Mouse (Mus musculus): ENCODE measurements around the gene Hpgd. TPM values are rescaled to one million over a fixed set of nuclear protein-coding genes. Genes with fewer than 3 reads are reported as not detected.
"Not testable (repeated sequence)": the region's sequence is repeated elsewhere in the genome, so short reads cannot be mapped to it uniquely, and the experiment has no call there.

Hpgd gene
- polyA plus RNA-seq (2014; fragmentation: Nextera tagmentation; extraction: Ambion mirVana): 2.3 and 4.6 TPM in 2 replicates

GRCm38 (mm10) chr8:56294373-56294877, at the start of gene Hpgd:
Hpgd (plus strand) TSS chr8:56294585.
- H3K27ac ChIP-seq (ENCODE audit: low read depth, low read length): no peak within 1 kb of the TSS
- peak; percentile 80 for ATAC-seq (ENCODE audit: low read depth)
- no peaks in the 10 kb centered on the region for H3K9me3 ChIP-seq (ENCODE audit: control insufficient read depth, low read length)
- H3K9ac ChIP-seq (replicated peaks; ENCODE audit: low read depth, low read length): peak within 1 kb of the TSS; percentile 21
- 0 out of 2 replicates have a peak, but pooled peaks cover 7% of the 10 kb centered on the region for H3K4me1 ChIP-seq (ENCODE audit: control insufficient read depth, insufficient read depth, low read length)
- peak within 1 kb of the TSS; percentile 89 for H3K4me2 ChIP-seq (ENCODE audit: low read depth, low read length)
- H3K36me3 ChIP-seq (ENCODE audit: control insufficient read depth, insufficient read depth, low read length): no peaks in the 10 kb centered on the region
- peak within 1 kb of the TSS; percentile 34 for H3K4me3 ChIP-seq (ENCODE audit: low read depth, low read length)
- under 1% methylated on average over 33 of the region's 33 CpGs for WGBS
- peaks cover 4% of the 10 kb centered on the region; the same call in 1 of the 2 replicates for H3K27me3 ChIP-seq (ENCODE audit: control insufficient read depth, insufficient read depth, low read length)

GRCm38 (mm10) chr8:56251728-56252127, 42.7 kb upstream of the Hpgd start:
- not testable (repeated sequence) for H3K27ac ChIP-seq (ENCODE audit: low read depth, low read length); H3K9me3 ChIP-seq (ENCODE audit: control insufficient read depth, low read length); H3K4me1 ChIP-seq (ENCODE audit: control insufficient read depth, insufficient read depth, low read length); H3K36me3 ChIP-seq (ENCODE audit: control insufficient read depth, insufficient read depth, low read length); H3K27me3 ChIP-seq (ENCODE audit: control insufficient read depth, insufficient read depth, low read length); H3K9ac ChIP-seq (replicated peaks; ENCODE audit: low read depth, low read length); H3K4me2 ChIP-seq (ENCODE audit: low read depth, low read length); ATAC-seq (ENCODE audit: low read depth); H3K4me3 ChIP-seq (ENCODE audit: low read depth, low read length)
- 71% methylated on average over 3 of the region's 3 CpGs for WGBS

GRCm38 (mm10) chr8:56252314-56252713, 42.1 kb upstream of the Hpgd start:
- no peak overlapping the region for H3K9ac ChIP-seq (replicated peaks; ENCODE audit: low read depth, low read length)
- WGBS: 37% methylated on average over 1 of the region's 1 CpGs
- no peaks in the 10 kb centered on the region for H3K27me3 ChIP-seq (ENCODE audit: control insufficient read depth, insufficient read depth, low read length)
- H3K4me1 ChIP-seq (ENCODE audit: control insufficient read depth, insufficient read depth, low read length): no peaks in the 10 kb centered on the region
- no peaks in the 10 kb centered on the region for H3K9me3 ChIP-seq (ENCODE audit: control insufficient read depth, low read length)
- no peak overlapping the region for H3K4me2 ChIP-seq (ENCODE audit: low read depth, low read length)
- no peaks in the 10 kb centered on the region for H3K36me3 ChIP-seq (ENCODE audit: control insufficient read depth, insufficient read depth, low read length)
- H3K4me3 ChIP-seq (ENCODE audit: low read depth, low read length): no peak overlapping the region
- ATAC-seq (ENCODE audit: low read depth): no peak
- no peak overlapping the region for H3K27ac ChIP-seq (ENCODE audit: low read depth, low read length)

- no peaks in the 10 kb centered on the region for H3K27me3 ChIP-seq (ENCODE audit: control insufficient read depth, insufficient read depth, low read length)
- WGBS: 97% methylated on average over 1 of the region's 1 CpGs
- ATAC-seq (ENCODE audit: low read depth): no peak
Measured at GRCm38 (mm10) chr8:56261190-56261589, 33.2 kb upstream of the Hpgd start.

GRCm38 (mm10) chr8:56269687-56270663, 24.4 kb upstream of the Hpgd start:
- Histone ChIP-seq H3K4me2 (ENCODE audit: low read depth, low read length) (no peak overlapping the region), H3K27me3 (ENCODE audit: control insufficient read depth, insufficient read depth, low read length) (no peaks in the 10 kb centered on the region), H3K27ac (ENCODE audit: low read depth, low read length) (no peak overlapping the region), H3K36me3 (ENCODE audit: control insufficient read depth, insufficient read depth, low read length) (no peaks in the 10 kb centered on the region), H3K9me3 (ENCODE audit: control insufficient read depth, low read length) (no peaks in the 10 kb centered on the region), H3K4me1 (ENCODE audit: control insufficient read depth, insufficient read depth, low read length) (no peaks in the 10 kb centered on the region), H3K4me3 (ENCODE audit: low read depth, low read length) (no peak overlapping the region), H3K9ac (replicated peaks; ENCODE audit: low read depth, low read length) (no peak overlapping the region)
- 82% methylated on average over 10 of the region's 10 CpGs for WGBS
- no peak for ATAC-seq (ENCODE audit: low read depth)

More at GRCm38 (mm10) chr8:56261190-56261589, 33.2 kb upstream of the Hpgd start:
- Histone ChIP-seq H3K36me3 (ENCODE audit: control insufficient read depth, insufficient read depth, low read length) (no peaks in the 10 kb centered on the region), H3K9ac (replicated peaks; ENCODE audit: low read depth, low read length) (no peak overlapping the region), H3K9me3 (ENCODE audit: control insufficient read depth, low read length) (no peaks in the 10 kb centered on the region), H3K4me2 (ENCODE audit: low read depth, low read length) (no peak overlapping the region), H3K4me1 (ENCODE audit: control insufficient read depth, insufficient read depth, low read length) (no peaks in the 10 kb centered on the region), H3K4me3 (ENCODE audit: low read depth, low read length) (no peak overlapping the region), H3K27ac (ENCODE audit: low read depth, low read length) (no peak overlapping the region)

GRCm38 (mm10) chr8:56272934-56273333, 21.5 kb upstream of the Hpgd start:
- no peak overlapping the region for H3K9ac ChIP-seq (replicated peaks; ENCODE audit: low read depth, low read length)
- H3K4me1 ChIP-seq (ENCODE audit: control insufficient read depth, insufficient read depth, low read length): no peaks in the 10 kb centered on the region
- H3K9me3 ChIP-seq (ENCODE audit: control insufficient read depth, low read length): no peaks in the 10 kb centered on the region
- no peak overlapping the region for H3K4me2 ChIP-seq (ENCODE audit: low read depth, low read length)
- H3K4me3 ChIP-seq (ENCODE audit: low read depth, low read length): no peak overlapping the region
- 75% methylated on average over 1 of the region's 1 CpGs for WGBS
- no peak for ATAC-seq (ENCODE audit: low read depth)
- no peaks in the 10 kb centered on the region for H3K36me3 ChIP-seq (ENCODE audit: control insufficient read depth, insufficient read depth, low read length)
- H3K27ac ChIP-seq (ENCODE audit: low read depth, low read length): no peak overlapping the region
- no peaks in the 10 kb centered on the region for H3K27me3 ChIP-seq (ENCODE audit: control insufficient read depth, insufficient read depth, low read length)

- Histone ChIP-seq H3K4me1 (ENCODE audit: control insufficient read depth, insufficient read depth, low read length) (no peaks in the 10 kb centered on the region), H3K9me3 (ENCODE audit: control insufficient read depth, low read length) (no peaks in the 10 kb centered on the region), H3K9ac (replicated peaks; ENCODE audit: low read depth, low read length) (no peak overlapping the region), H3K4me2 (ENCODE audit: low read depth, low read length) (no peak overlapping the region), H3K4me3 (ENCODE audit: low read depth, low read length) (no peak overlapping the region), H3K36me3 (ENCODE audit: control insufficient read depth, insufficient read depth, low read length) (no peaks in the 10 kb centered on the region), H3K27me3 (ENCODE audit: control insufficient read depth, insufficient read depth, low read length) (no peaks in the 10 kb centered on the region), H3K27ac (ENCODE audit: low read depth, low read length) (no peak overlapping the region)
- ATAC-seq (ENCODE audit: low read depth): no peak
Measured at GRCm38 (mm10) chr8:56275316-56275715, 19.1 kb upstream of the Hpgd start.

GRCm38 (mm10) chr8:56277810-56278528, 16.4 kb upstream of the Hpgd start:
- no peak overlapping the region for H3K27ac ChIP-seq (ENCODE audit: low read depth, low read length)
- H3K4me1 ChIP-seq (ENCODE audit: control insufficient read depth, insufficient read depth, low read length): no peaks in the 10 kb centered on the region
- no peak for ATAC-seq (ENCODE audit: low read depth)
- H3K36me3 ChIP-seq (ENCODE audit: control insufficient read depth, insufficient read depth, low read length): no peaks in the 10 kb centered on the region
- no peak overlapping the region for H3K4me3 ChIP-seq (ENCODE audit: low read depth, low read length)
- H3K9me3 ChIP-seq (ENCODE audit: control insufficient read depth, low read length): no peaks in the 10 kb centered on the region
- no peak overlapping the region for H3K9ac ChIP-seq (replicated peaks; ENCODE audit: low read depth, low read length)
- no peaks in the 10 kb centered on the region for H3K27me3 ChIP-seq (ENCODE audit: control insufficient read depth, insufficient read depth, low read length)
- no peak overlapping the region for H3K4me2 ChIP-seq (ENCODE audit: low read depth, low read length)
- 93% methylated on average over 7 of the region's 9 CpGs for WGBS
